Mouse (Mus musculus): Measurements from ENCODE around the gene Fcrlb.
"Not testable (repeated sequence)": the region's sequence is repeated elsewhere in the genome, so short reads cannot be mapped to it uniquely, and the experiment has no call there.

The Fcrlb gene

GRCm38 (mm10) chr1:170912891-170913615 is at the start of gene Fcrlb:
TSS of gene Fcrlb (minus strand) at chr1:170912941.
- no peak for DNase-seq

GRCm38 (mm10) chr1:170962301-170962700 is 49.6 kb upstream of the Fcrlb start:
- no peak for DNase-seq

DNA sequence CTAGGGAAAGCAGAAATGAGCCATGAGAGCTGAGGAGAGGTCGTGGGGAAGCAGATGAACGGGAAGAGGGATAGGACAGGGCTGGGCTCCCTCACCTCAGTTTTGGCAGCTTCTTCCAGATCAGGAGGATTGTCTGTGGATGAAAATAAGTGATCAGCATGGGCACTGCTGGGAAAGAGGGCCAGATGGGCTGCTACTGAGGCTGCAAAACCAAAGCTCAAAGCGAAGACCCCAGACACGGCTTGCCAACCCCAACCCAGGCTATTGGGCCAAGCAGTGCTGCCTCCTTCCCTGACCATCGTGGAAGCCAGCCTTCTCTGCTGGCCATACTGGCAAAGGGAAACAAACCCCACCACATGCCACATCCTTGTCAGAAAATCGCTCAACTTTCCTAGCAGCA is 48.4 kb upstream of the Fcrlb start:
- no peak for DNase-seq

- DNase-seq: no peak
Observed at GRCm38 (mm10) chr1:170959791-170960190, 47.0 kb upstream of the Fcrlb start.

- no peak for DNase-seq
Observed at GRCm38 (mm10) chr1:170958225-170958624, 45.5 kb upstream of the Fcrlb start.

DNA sequence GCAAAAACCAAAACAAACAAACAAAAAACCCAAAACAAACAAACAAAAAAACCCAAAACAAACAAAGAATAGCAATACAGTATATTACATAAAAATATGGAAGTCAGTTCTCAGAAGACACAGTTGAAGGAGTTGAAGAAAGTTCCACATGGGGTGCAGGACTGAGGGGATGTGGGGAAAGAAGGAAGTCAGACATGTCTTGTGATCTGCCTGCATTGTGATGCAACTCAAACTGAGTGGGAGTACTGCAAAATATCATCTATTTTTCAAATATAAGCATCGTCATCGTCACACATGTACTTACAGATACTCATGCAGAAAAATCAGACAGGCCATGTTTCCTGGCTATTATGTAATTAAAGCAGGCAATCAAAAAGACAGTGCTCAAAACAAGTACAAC is 40.5 kb upstream of the Fcrlb start:
- DNase-seq: no peak

GRCm38 (mm10) chr1:170950772-170951171 is 38.0 kb upstream of the Fcrlb start:
- no peak for DNase-seq

- DNase-seq: not testable (repeated sequence)
Observed at GRCm38 (mm10) chr1:170944908-170945307, 32.2 kb upstream of the Fcrlb start.

- DNase-seq: not testable (repeated sequence)
Observed at GRCm38 (mm10) chr1:170944151-170944550, 31.4 kb upstream of the Fcrlb start.

- DNase-seq: peak; percentile 13 to 44
Observed at GRCm38 (mm10) chr1:170939255-170939654, 26.5 kb upstream of the Fcrlb start.

DNA sequence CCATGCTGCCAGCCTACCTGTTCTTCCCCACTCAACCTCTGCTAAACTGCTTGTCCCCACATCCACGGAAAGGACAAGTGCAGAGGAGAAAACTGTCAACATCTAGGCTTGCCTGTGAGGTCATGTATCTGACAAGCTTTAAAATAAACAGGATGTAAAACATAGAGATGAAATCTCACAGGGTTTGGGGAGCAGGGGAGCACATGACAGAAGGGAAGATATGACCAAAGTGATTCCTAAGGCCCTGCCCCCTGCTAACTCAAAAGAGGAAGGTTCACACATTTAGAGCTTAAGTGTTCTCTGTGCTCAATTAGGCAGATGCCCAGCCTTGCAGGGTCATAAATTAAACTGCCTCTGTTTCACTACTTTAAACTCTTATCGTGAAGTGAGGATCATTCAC is 21.6 kb upstream of the Fcrlb start:
- DNase-seq: no peak

DNA sequence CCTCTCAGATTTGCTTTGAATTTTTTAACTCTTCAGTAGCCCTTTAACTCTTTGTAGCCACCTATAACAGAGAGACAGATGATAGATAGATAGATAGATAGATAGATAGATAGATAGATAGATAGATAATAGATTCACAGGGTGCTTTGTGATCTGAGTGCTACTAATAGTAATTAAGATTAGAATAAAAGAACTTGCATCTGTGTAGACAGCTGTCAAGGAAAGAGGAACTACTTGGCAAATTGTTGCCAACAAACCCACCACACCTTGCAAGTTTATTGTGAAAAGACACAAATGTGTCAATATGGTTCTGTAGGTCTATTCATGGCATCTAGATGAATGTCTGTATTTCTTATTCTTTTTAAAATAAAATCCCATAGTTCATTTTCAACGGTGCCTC is 21.2 kb upstream of the Fcrlb start:
- DNase-seq: no peak

DNA sequence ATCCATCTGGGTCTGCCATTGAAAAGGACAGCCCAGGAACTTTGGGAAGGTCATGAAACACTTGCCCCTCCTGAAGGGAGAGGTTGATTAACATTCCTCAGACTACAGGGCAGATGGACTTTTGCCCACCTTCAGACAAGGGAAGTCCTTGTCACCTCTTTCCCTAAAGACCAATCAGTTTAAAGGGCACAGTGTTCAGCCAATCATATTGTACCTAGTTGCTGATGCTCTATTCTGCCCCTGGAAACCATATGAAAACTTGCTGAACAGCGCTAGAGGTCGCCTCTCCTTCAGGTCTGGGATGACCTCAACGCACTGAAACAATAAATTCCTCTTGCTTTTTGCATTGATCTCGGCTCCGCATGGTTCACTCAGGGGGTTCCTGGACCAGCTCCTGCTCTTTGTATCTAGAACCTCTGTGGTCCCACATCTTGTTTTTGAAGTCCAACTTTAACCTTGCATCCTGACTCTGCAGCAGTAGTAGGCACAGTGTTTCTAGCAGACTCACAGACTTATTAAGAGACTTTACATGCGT is 20.7 kb upstream of the Fcrlb start:
- DNase-seq: no peak

- DNase-seq: no peak
Observed at GRCm38 (mm10) chr1:170932043-170932442, 19.3 kb upstream of the Fcrlb start.

- DNase-seq: no peak
Observed at GRCm38 (mm10) chr1:170929245-170929644, 16.5 kb upstream of the Fcrlb start.

DNA sequence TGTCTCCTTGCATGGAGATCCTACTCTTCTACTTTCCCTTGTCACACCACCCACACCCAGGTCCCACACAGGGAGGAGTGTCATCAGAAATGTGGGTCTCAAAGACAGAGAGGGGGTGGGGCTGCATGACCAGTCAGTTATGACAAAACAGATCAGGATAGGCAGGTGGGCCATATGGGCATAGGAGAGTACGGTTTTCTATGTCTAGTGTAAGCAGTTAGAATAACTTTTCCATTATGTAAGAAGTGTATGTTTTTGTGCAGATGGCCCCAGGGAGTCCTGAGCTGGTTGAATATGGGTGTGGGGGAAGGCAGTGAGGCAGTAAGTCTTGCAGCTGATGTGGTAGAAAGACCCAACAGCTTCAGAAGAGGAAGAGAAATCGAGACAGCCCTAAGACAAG is 15.7 kb upstream of the Fcrlb start:
- DNase-seq: no peak

DNA sequence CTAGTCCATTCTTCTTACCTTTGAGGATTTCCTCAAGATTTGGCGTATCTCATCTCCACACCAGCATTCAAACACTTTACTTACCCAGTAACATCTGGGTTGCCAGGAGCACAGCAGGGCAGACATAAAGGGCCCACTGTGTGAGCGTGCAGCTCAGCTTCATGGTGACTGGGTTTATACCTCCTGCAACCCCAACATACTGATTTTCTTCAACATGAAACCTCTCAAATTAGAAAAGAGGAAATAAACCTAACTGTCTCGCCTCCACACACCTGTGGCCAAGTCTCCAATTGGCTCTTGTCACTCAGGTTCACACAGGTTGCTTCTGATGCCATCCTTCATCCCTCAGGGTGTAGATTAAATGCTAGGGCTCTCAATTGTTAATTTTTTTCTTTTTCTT is 14.6 kb upstream of the Fcrlb start, which contains the start of gene Fcrla:
Gene Fcrla (minus strand): TSS at position 206 of the 400 bp plus-strand sequence.
- no peak for DNase-seq

- no peak for DNase-seq
Observed at GRCm38 (mm10) chr1:170926941-170927340, 14.2 kb upstream of the Fcrlb start.

GRCm38 (mm10) chr1:170924485-170924884 is 11.7 kb upstream of the Fcrlb start:
- DNase-seq: no peak

- DNase-seq: no peak
Observed at GRCm38 (mm10) chr1:170919308-170919707, 6.6 kb upstream of the Fcrlb start.

GRCm38 (mm10) chr1:170915657-170916056 is 2.9 kb upstream of the Fcrlb start:
- no peak for DNase-seq

GRCm38 (mm10) chr1:170911907-170912660 is 657 bp downstream of the Fcrlb start:
- no peak for DNase-seq

- DNase-seq: peak in 1 of 2 experiments; percentile 40
Observed at GRCm38 (mm10) chr1:170908341-170908740, 4.4 kb downstream of the Fcrlb start.

All from kidney, postnatal 25 days (tissue).